Mouse (Mus musculus) fibroblast of lung, adult 2 months (primary cell): ENCODE measurements around the gene Rexo2.
"Not testable (repeated sequence)": the region's sequence is repeated elsewhere in the genome, so short reads cannot be mapped to it uniquely, and the experiment has no call there.

Source experiments
- DNase-seq: peaks from one replicate; pipeline ENCODE4 v3.0.0-alpha.2; 2011; ENCODE audit warnings: low read depth

Gene Rexo2

DNA sequence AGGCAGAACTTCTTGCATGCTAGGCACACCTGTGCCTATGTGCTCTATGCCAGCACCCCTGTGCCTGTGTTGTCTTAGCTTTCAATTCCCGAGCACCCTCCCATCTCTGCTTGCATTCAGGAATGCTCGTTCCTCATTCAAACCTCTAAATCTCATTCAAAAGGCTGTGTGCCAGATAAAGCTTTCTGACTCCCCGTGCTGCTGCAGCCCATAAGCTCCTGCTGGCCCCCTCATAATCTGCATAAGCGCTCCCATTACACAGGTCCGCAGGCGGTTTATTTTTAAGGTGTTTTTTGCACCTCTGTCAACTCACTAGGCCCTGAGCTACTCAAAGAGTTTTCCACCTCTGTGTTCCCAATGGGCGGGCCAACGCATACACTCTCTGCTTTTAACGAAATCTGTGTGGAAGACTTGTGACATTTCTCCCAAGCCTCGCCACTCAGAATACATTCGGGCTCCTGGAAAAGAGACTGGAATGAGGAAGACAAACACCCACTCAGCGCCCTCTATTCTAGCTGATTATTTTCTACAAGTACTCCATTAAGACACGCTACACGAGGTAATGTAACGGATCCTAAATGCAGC lies 7.9 kb downstream of the Rexo2 start:
- DNase-seq, result no peak

- not testable (repeated sequence) for DNase-seq
Measured at GRCm38 (mm10) chr9:48467471-48467870, 13.0 kb downstream of the Rexo2 start.

DNA sequence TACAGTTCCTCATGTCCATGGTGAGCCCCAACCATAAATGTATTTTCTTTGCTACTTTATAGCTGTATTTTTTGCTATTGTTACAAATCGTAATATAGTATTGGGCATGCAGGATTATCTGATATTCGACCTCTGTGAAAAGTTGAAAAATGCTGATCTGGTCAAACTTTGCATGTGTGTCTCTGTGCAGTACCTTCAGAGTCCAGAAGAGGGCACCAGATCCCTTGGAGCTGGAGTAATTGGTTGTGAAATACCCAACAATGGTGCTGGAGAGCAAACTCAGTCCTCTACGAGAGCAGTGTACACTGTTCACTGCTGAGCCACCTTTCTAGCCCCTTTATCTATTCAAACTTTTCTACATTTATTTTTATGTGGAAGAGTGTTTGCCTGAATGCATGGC lies 13.6 kb downstream of the Rexo2 start:
- no peak for DNase-seq

- DNase-seq, result no peak
Measured at GRCm38 (mm10) chr9:48465671-48466070, 14.8 kb downstream of the Rexo2 start.

DNA sequence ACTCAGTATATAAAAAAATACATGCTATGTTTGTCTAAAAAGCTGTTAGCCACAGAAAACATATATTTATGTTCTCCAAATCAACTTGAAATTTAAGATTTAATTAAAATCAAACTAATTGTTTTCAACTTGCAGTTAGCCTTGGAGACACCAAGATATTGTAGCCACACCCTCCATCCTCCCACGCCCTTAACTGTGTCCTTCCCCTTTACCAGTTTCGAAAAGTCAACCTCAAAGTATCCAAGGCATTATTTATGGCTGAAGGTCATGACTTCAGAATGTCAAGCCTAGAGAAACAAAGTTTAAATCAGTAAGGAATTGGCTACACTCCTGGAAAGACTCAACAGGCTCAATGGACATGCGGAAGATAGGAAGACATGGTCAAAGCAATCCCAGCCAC lies 18.9 kb downstream of the Rexo2 start:
- no peak for DNase-seq

DNA sequence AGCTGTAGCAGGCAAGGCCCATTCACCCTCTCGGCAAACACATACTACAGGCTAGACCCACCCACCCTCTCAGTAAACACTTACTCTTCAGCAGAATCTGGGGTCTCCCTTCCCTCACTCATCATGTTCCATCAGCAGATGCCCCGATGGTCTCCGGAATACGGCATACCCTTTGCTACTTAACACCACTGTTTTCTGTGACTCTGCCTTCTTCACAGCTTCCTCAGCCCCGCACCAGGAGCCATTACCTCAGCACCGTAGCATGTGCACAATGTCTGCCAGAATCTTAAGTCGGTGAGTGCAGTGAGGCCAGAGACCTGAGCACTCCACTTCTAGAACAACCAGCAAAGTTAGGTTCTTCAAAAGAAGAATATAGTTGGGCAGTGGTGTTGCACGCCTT lies 19.7 kb downstream of the Rexo2 start:
- DNase-seq, result no peak

- DNase-seq, result no peak
Measured at GRCm38 (mm10) chr9:48459391-48459790, 21.0 kb downstream of the Rexo2 start.

DNA sequence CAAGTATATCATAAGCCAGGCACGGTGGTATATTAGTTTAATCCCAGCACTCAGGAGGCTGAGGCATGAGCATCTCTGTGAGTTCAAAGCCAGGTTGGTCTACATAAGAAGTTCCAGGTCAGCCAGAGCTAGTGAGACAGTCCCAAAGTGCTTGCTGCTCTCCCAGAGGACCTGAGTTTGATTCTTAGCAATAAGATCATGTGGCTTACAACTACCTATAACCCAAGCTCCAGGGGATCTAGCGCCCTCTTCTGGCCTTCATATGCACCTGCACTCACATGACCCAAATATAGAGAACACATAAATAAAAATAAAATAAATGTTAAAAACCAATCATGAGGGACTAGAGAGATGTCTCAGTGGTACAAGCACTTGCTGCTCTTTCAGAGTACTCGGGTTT lies 21.5 kb downstream of the Rexo2 start:
- no peak for DNase-seq

DNA sequence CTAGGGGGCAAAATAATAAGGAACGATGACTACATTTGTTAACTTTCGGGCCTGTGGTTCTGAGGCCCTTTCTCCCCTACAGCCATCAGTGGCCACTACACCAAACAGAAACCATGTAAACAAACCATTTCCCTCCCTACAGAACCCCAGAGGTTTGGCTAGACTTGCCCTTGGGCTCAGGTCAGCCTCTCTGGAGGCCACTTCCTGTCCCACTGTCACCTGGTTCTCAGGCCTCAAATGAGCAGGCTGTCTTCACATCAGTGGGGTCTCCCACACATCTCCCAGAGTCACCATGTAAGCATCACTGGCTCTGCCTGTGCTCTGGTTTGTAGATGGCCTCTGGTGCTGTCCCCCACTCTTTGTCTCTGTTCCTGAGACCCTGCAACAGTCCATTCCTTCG lies 24.5 kb downstream of the Rexo2 start:
- no peak for DNase-seq

DNA sequence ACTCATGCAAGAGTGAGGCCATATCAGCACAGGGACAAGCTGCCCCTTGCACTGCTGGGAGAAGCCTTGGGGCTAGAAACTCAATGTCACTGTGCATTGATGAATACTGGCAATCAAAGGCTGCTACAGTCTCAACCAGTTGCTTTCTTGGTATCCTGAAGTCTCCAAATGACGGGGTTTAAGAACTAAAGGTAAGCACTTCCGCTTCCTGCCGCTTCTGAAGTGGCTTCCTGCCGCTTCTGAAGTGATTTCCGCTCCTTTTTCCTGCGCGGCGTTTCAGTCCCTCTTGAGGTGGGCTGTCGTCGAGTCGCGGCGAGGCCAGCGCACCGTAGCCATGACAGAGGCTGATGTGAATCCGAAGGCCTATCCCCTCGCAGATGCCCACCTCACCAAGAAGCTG lies 30.4 kb downstream of the Rexo2 start:
- DNase-seq, result no peak

DNA sequence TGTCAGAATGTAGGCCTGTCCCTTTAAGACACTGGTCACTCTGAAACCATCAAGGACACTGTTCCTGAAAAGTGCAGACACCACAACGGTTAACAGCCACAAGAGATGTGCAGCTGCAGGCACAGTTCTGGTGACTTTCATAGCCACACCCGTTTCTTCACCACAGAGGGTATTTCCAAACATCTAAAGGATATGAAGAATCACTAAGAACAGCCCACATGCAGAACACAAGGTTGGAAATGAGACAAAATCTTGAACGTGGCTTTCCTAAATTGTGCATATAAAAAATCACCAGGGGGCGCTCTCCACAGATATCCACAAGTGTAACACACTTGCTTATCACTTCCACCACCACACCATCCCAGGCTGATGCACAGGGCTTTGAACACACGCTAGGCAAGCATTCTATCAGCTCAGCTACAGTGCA lies 32.6 kb downstream of the Rexo2 start:
- DNase-seq, result no peak

DNA sequence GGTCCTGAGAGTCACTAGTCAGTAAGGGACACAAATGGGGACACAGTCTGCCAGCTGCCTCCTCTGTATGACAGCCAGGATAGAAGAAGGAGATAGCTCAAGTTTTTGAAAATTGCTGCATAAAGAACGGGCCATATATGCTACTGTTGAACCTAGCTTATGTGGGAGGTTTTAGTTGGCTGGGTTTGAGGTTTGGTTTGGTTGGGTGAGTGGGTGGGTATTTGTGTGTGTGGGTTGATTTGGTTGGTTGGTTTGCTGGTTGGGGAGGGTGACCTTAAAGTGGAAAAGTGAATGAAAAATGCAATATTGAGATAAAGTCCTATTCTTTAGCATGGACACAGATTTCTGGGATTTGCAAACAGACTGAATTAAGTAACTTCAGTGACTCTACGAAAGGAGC lies 35.6 kb downstream of the Rexo2 start:
- DNase-seq, result no peak

DNA sequence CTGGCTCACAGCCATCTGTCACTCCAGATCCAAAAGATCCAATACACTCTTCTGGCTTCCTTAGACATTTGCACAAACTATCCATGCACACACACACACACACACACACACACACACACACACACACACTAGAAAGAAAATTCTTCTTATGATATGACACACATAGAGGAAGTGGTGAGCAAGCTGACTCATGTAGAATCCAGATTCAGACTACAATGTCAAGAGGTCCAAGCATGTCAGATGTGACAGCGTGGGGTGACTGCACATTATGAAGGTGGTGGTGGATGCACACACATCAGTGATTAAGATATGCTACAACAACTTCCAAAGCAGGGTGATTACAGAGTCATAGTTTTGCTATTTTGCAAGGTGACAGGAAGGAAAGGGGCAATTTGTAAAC lies 36.5 kb downstream of the Rexo2 start:
- no peak for DNase-seq

- no peak for DNase-seq
Measured at GRCm38 (mm10) chr9:48432449-48432848, 48.0 kb downstream of the Rexo2 start.

GRCm38 (mm10) chr9:48427176-48427575 lies 53.2 kb downstream of the Rexo2 start:
- no peak for DNase-seq

GRCm38 (mm10) chr9:48423256-48423655 lies 57.2 kb downstream of the Rexo2 start:
- DNase-seq, result no peak

GRCm38 (mm10) chr9:48422382-48422781 lies 58.0 kb downstream of the Rexo2 start:
- no peak for DNase-seq

- no peak for DNase-seq
Measured at GRCm38 (mm10) chr9:48421561-48421960, 58.9 kb downstream of the Rexo2 start.

GRCm38 (mm10) chr9:48421029-48421428 lies 59.4 kb downstream of the Rexo2 start:
- DNase-seq, result no peak

DNA sequence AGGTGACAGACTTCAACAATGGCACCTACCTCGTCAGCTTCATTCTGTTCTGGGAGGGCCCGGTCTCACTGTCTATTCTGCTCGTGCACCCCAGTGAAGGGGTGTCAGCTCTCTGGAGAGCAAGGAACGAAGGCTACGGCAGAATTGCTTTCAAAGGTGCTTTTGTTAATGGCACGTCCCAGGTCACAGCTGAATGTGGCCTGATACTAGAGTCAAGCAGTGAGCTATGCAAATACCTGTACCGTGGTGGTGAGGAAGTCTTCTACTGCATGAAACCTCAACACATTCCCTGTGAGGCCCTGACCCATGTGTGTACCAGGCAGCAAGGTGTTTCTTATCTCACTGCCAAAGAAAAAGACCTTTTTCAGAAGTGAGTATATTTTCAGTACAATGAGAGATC lies 60.0 kb downstream of the Rexo2 start:
- no peak for DNase-seq

DNA sequence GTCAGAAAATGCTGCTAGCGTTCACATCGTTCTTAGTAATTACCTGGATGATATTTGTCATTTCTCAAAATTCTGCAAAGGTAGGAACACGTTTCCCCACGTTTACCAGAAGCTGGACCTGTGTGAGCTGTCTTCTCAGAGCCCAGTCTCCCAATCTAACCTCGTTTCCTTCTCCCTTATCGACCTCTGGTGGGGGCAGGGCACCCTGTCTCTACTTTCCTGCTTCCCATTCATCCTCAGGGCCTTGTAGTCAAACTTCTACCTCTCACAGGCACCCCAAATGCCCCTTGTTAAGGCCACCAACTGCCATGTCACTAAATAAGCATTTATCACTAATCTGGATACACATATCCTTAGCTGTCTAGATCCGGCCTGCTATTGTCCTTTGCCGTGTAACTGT lies 61.6 kb downstream of the Rexo2 start:
- no peak for DNase-seq
